14 mouse cellular contexts compared by ENCODE assay signal in genomic region chr17:66436811-66437210, GRCm38 (mm10). TPM values are rescaled to one million over a fixed set of nuclear protein-coding genes. Genes with fewer than 3 reads are reported as not detected.
A peak's percentile ranks its signal among the peaks of the same experiment; 100 is the strongest.
DNase-seq lines count a peak whose midpoint lies in the region; ATAC-seq lines count a peak whose summit lies in the region.
"Had no signal": no experiment of that assay in that cellular context is flagged by ENCODE, and none has a peak within 500 bp of the region (broad histone marks: within the 10 kb centered on the region; RNA-seq: fewer than 3 reads in every experiment).

No protein-coding gene starts in this region.

- WGBS in midbrain, embryonic 13.5 days, result 62% methylated on average over 8 of the region's 8 CpGs
- 85% methylated on average over 8 of the region's 8 CpGs for WGBS in midbrain, embryonic 10.5 days
- 48% methylated on average over 8 of the region's 8 CpGs for WGBS in forebrain, embryonic 16.5 days
- WGBS in neural tube, embryonic 14.5 days, result 31% methylated on average over 8 of the region's 8 CpGs
- WGBS in heart, embryonic 10.5 days, result 79% methylated on average over 8 of the region's 8 CpGs

- no peak overlapping the region for H3K27ac ChIP-seq in midbrain, embryonic 13.5 days
- no peak overlapping the region for H3K27ac ChIP-seq in midbrain, embryonic 10.5 days (replicated peaks)
- H3K27ac ChIP-seq in forebrain, embryonic 16.5 days (ENCODE audit: low read length), result peak overlapping the region; percentile 5
- no peak overlapping the region for H3K27ac ChIP-seq in neural tube, embryonic 14.5 days (ENCODE audit: low read depth, low read length)
- no peak overlapping the region for H3K27ac ChIP-seq in heart, embryonic 10.5 days
- H3K27ac ChIP-seq: limb, embryonic 13.5 days had no signal

- no peak for DNase-seq in midbrain, embryonic 10.5 days (ENCODE audit: low spot score)
- peak; percentile 97 for DNase-seq in cerebellum, adult 9-11 months
- DNase-seq in heart, embryonic 10.5 days (ENCODE audit: low spot score), result no peak
- DNase-seq in heart, postnatal 25 days (ENCODE audit: low spot score), result no peak
- DNase-seq: gastrocnemius, postnatal 25 days; kidney, adult 18-20 months; lung, adult 2 months; thymus, postnatal 4 days had no signal

- no peak overlapping the region for H3K9ac ChIP-seq in midbrain, embryonic 13.5 days (replicated peaks)
- H3K9ac ChIP-seq in forebrain, embryonic 16.5 days (replicated peaks; ENCODE audit: low read depth, low read length), result no peak overlapping the region
- H3K9ac ChIP-seq in neural tube, embryonic 14.5 days (replicated peaks; ENCODE audit: low read depth, low read length), result no peak overlapping the region
- H3K9ac ChIP-seq: limb, embryonic 13.5 days; midbrain, embryonic 12.5 days had no signal

- no peak overlapping the region for H3K4me2 ChIP-seq in midbrain, embryonic 13.5 days (replicated peaks)
- H3K4me2 ChIP-seq in forebrain, embryonic 16.5 days (ENCODE audit: low read length), result no peak overlapping the region
- H3K4me2 ChIP-seq in neural tube, embryonic 14.5 days (ENCODE audit: low read depth, low read length), result no peak overlapping the region
- H3K4me2 ChIP-seq: limb, embryonic 13.5 days; midbrain, embryonic 12.5 days had no signal

- H3K4me3 ChIP-seq in midbrain, embryonic 13.5 days (replicated peaks), result no peak overlapping the region
- H3K4me3 ChIP-seq in midbrain, embryonic 10.5 days, result no peak overlapping the region
- no peak overlapping the region for H3K4me3 ChIP-seq in forebrain, embryonic 16.5 days (replicated peaks; ENCODE audit: low read length)
- no peak overlapping the region for H3K4me3 ChIP-seq in neural tube, embryonic 14.5 days (ENCODE audit: low read depth, low read length)
- H3K4me3 ChIP-seq in heart, embryonic 10.5 days, result no peak overlapping the region
- H3K4me3 ChIP-seq: erythroblast, embryonic 14.5 days; limb, embryonic 13.5 days; midbrain, embryonic 12.5 days had no signal

- H3K36me3 ChIP-seq in midbrain, embryonic 13.5 days, result peaks cover 24% of the 10 kb centered on the region
- H3K36me3 ChIP-seq in midbrain, embryonic 10.5 days, result peaks cover 65% of the 10 kb centered on the region
- H3K36me3 ChIP-seq in forebrain, embryonic 16.5 days (ENCODE audit: control insufficient read depth, insufficient read depth), result 0 out of 2 replicates have a peak, but pooled peaks cover 5% of the 10 kb centered on the region
- no peaks in the 10 kb centered on the region for H3K36me3 ChIP-seq in neural tube, embryonic 14.5 days (ENCODE audit: control insufficient read depth, insufficient read depth, low read length)
- peaks cover 9% of the 10 kb centered on the region; the same call in 1 of the 2 replicates for H3K36me3 ChIP-seq in heart, embryonic 10.5 days

- no peaks in the 10 kb centered on the region for H3K9me3 ChIP-seq in midbrain, embryonic 13.5 days
- no peaks in the 10 kb centered on the region for H3K9me3 ChIP-seq in midbrain, embryonic 10.5 days (replicated peaks)
- no peaks in the 10 kb centered on the region for H3K9me3 ChIP-seq in forebrain, embryonic 16.5 days (ENCODE audit: control insufficient read depth, low read length)
- H3K9me3 ChIP-seq in neural tube, embryonic 14.5 days (ENCODE audit: control insufficient read depth, low read length), result no peaks in the 10 kb centered on the region
- no peaks in the 10 kb centered on the region for H3K9me3 ChIP-seq in heart, embryonic 10.5 days
- H3K9me3 ChIP-seq: limb, embryonic 13.5 days; midbrain, embryonic 12.5 days had no signal

- H3K27me3 ChIP-seq in midbrain, embryonic 13.5 days, result no peaks in the 10 kb centered on the region
- H3K27me3 ChIP-seq in midbrain, embryonic 10.5 days (ENCODE audit: low read depth, poor library complexity, severe bottlenecking), result no peaks in the 10 kb centered on the region
- no peaks in the 10 kb centered on the region for H3K27me3 ChIP-seq in forebrain, embryonic 16.5 days (replicated peaks; ENCODE audit: control insufficient read depth, insufficient read depth, low read length)
- no peaks in the 10 kb centered on the region for H3K27me3 ChIP-seq in neural tube, embryonic 14.5 days (ENCODE audit: control insufficient read depth, insufficient read depth, low read length)
- H3K27me3 ChIP-seq in heart, embryonic 10.5 days (ENCODE audit: insufficient read depth, poor library complexity, severe bottlenecking), result no peaks in the 10 kb centered on the region
- H3K27me3 ChIP-seq: limb, embryonic 13.5 days; midbrain, embryonic 12.5 days had no signal

- intact Hi-C loops in heart, postnatal 25 days (cut with DNase I), result no loop called here

- ATAC-seq in midbrain, embryonic 13.5 days, result peak; percentile 44; the same call in 1 of the 2 replicates
- peak; percentile 78 for ATAC-seq in forebrain, embryonic 16.5 days
- peak; percentile 75; the same call in 1 of the 2 replicates for ATAC-seq in neural tube, embryonic 14.5 days (ENCODE audit: low read depth)

- peaks cover 79% of the 10 kb centered on the region for H3K4me1 ChIP-seq in midbrain, embryonic 13.5 days (replicated peaks)
- H3K4me1 ChIP-seq in midbrain, embryonic 10.5 days, result peaks cover 82% of the 10 kb centered on the region
- H3K4me1 ChIP-seq in forebrain, embryonic 16.5 days (replicated peaks; ENCODE audit: control insufficient read depth, insufficient read depth, low read length), result peaks cover 37% of the 10 kb centered on the region
- peaks cover 5% of the 10 kb centered on the region; the same call in 1 of the 2 replicates for H3K4me1 ChIP-seq in neural tube, embryonic 14.5 days (ENCODE audit: control insufficient read depth, insufficient read depth, low read length)
- peaks cover 10% of the 10 kb centered on the region; the same call in 1 of the 2 replicates for H3K4me1 ChIP-seq in heart, embryonic 10.5 days

RNA-seq across cellular contexts. Expression of gene Mtcl1, which starts 12.7 kb away (rescaled TPM):
- polyA plus RNA-seq in midbrain, embryonic 13.5 days (2015; fragmentation: Nextera tagmentation; extraction: Ambion mirVana), result 50.0 and 56.8 TPM in 2 replicates
- polyA plus RNA-seq in midbrain, embryonic 10.5 days (2016; fragmentation: Nextera tagmentation; extraction: Ambion mirVana), result 45.9 and 65.2 TPM in 2 replicates
- 33.1 and 44.3 TPM in 2 replicates for polyA plus RNA-seq in forebrain, embryonic 16.5 days (2015; fragmentation: Nextera tagmentation; extraction: Ambion mirVana)
- 33.4 and 33.8 TPM in 2 replicates for polyA plus RNA-seq in neural tube, embryonic 14.5 days (2014; fragmentation: Nextera tagmentation; extraction: Ambion mirVana)
- polyA plus RNA-seq in heart, embryonic 10.5 days (2016; fragmentation: Nextera tagmentation; extraction: Ambion mirVana), result 2.4 and 3.7 TPM in 2 replicates
- 1 to 10 TPM; 4.2 to 6.0 TPM for total RNA-seq in heart, postnatal 25 days (2021)
- polyA plus RNA-seq: erythroblast, embryonic 14.5 days had no signal
